Mouse (Mus musculus): Measurements from ENCODE around the gene Chrng. TPM values are rescaled to one million over a fixed set of nuclear protein-coding genes. Genes with fewer than 3 reads are reported as not detected.

Chrng gene
- total and polyA plus RNA-seq, 3 experiments, result 0.04 TPM; not detected in 2

DNA sequence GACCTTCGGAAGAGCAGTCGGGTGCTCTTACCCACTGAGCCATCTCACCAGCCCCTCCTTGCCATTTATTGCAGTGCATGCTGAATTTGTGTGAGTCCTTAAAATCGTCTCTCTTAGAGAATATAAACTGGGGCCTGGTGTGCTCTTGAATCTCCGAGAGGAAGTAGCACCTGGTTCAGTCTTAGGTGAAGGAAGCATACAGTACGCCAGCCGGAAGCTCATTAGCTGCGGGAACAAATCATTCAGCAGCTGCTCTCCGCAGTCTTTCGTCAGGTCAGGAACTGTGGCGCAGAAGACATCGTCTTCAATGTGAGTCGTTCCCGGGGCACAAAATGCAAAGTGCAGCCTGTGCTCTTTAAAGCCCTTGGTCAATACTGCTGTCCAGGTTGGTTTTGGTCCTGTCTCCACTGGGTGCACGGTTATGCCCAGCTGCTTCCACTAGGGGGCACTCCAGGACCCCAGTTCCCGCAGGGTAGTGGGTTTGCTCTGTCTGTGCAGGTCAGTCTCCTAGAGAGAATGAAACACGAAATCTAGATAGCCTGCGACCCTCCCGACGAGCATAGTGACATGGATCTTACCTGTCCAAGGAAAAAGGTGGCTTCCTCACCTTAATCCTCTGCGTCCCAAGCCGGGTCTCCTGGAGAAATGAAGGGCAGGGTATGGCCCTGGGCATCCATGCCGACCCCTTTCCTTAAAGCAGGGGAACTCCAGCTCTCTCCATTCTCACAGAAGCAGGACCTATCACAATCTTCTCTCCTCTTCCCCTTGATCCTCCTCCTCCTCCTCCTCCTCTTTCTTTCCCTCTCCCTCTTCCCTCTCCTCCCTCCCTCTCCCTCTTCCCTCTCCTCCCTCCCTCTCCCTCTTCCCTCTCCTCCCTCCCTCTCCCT is 41.7 kb downstream of the Chrng start:
- Histone ChIP-seq H3K27ac (ENCODE audit: insufficient read depth, low read depth) (no peak overlapping the region), H3K9me3 (replicated peaks; ENCODE audit: low read length) (no peaks in the 10 kb centered on the region), H3K4me3 (replicated peaks in 1 of 3; ENCODE audit: low read depth in 2 of 3, low read length in 2 of 3, poor library complexity in 1 of 3) (no peak overlapping the region), H3K4me2 (ENCODE audit: insufficient read depth, low read depth, poor library complexity, severe bottlenecking) (peak overlapping the region; percentile 51; the same call in 1 of the 2 replicates), H3K4me1 (ENCODE audit: control insufficient read depth in 1 of 2, insufficient read depth in 2 of 2) (peaks cover 0 to 4% of the 10 kb centered on the region in 2 experiments; a peak in 1 of 4 replicates), H3K36me3 (replicated peaks in 1 of 2; ENCODE audit: control insufficient read depth in 1 of 2, insufficient read depth in 1 of 2, low read length in 1 of 2) (peaks cover 0 to 4% of the 10 kb centered on the region in 2 experiments), H3K79me2 (replicated peaks; ENCODE audit: control insufficient read depth, extremely low read depth, insufficient read depth, poor library complexity, severe bottlenecking) (no peaks in the 10 kb centered on the region), H3K9ac (ENCODE audit: insufficient read depth, low read depth) (no peak overlapping the region), H3K27me3 (replicated peaks) (no peaks in the 10 kb centered on the region)
- DNase-seq (ENCODE audit: extremely low read depth), result peak; percentile 75
- in situ Hi-C loops (cut with MboI; ENCODE audit: low pct_ligation_motif_present, low pct_unique_long_range_greater_than_20kb, low sequenced_read_pairs) (no loop called here), dilution Hi-C loops (cut with MboI; ENCODE audit: extremely low pct_ligation_motif_present, extremely low pct_unique_long_range_greater_than_20kb, low sequenced_read_pairs) (no loop called here)
- TF ChIP-seq BHLHE40 (IDR thresholded peaks at IDR 0.05; ENCODE audit: low read depth, low read length) (no peak), SIN3A (IDR thresholded peaks at IDR 0.05; ENCODE audit: low read length) (no peak), JUN (IDR thresholded peaks at IDR 0.05; ENCODE audit: insufficient read depth, low read depth, low read length) (no peak), ZNF384 (IDR thresholded peaks at IDR 0.05; ENCODE audit: low read depth, low read length) (no peak), MEF2A (IDR thresholded peaks at IDR 0.05; ENCODE audit: borderline replicate concordance, low read depth, low read length) (no peak), CTCF (conservative IDR thresholded peaks at IDR 0.05 in 1 of 2, IDR thresholded peaks at IDR 0.05 in 1 of 2; ENCODE audit: low read depth in 2 of 2, low read length in 2 of 2) (peak; percentile 82 to 93), TBP (conservative IDR thresholded peaks at IDR 0.05; ENCODE audit: low read depth, low read length) (no peak), GABPA (IDR thresholded peaks at IDR 0.05; ENCODE audit: insufficient replicate concordance, low read depth, low read length) (no peak), MXI1 (IDR thresholded peaks at IDR 0.05; ENCODE audit: low read depth, low read length) (no peak), RCOR1 (conservative IDR thresholded peaks at IDR 0.05; ENCODE audit: low read depth, low read length) (no peak), JUND (conservative IDR thresholded peaks at IDR 0.05; ENCODE audit: low read depth, low read length) (no peak), KAT2A (IDR thresholded peaks at IDR 0.05; ENCODE audit: insufficient replicate concordance, low read length) (no peak), E2F4 (IDR thresholded peaks at IDR 0.05; ENCODE audit: insufficient replicate concordance, low read depth, low read length) (no peak), PAX5 (IDR thresholded peaks at IDR 0.05; ENCODE audit: low read length) (no peak), ELF1 (IDR thresholded peaks at IDR 0.05; ENCODE audit: low read depth, low read length) (no peak), ZKSCAN1 (IDR thresholded peaks at IDR 0.05; ENCODE audit: borderline replicate concordance, low read depth, low read length) (no peak), MYC (IDR thresholded peaks at IDR 0.05; ENCODE audit: low read depth, low read length) (no peak), ZC3H11A (IDR thresholded peaks at IDR 0.05; ENCODE audit: low read depth, low read length) (peak; percentile 57), SMC3 (IDR thresholded peaks at IDR 0.05; ENCODE audit: low read depth, low read length) (peak; percentile 94), IRF4 (IDR thresholded peaks at IDR 0.05; ENCODE audit: low read depth, low read length) (no peak; the same call in 1 of the 2 replicates), CHD1 (IDR thresholded peaks at IDR 0.05; ENCODE audit: low read depth, low read length) (no peak), MAZ (IDR thresholded peaks at IDR 0.05; ENCODE audit: low read depth, low read length) (no peak), MAX (IDR thresholded peaks at IDR 0.05; ENCODE audit: low read length) (no peak), RAD21 (IDR thresholded peaks at IDR 0.05; ENCODE audit: low read depth, low read length) (peak; percentile 98)
